Mouse (Mus musculus): ENCODE results near the gene Rnf34.
A peak's percentile ranks its signal among the peaks of the same experiment; 100 is the strongest.

The Rnf34 gene

GRCm38 (mm10) chr5:122849521-122850318, at the start of gene Rnf34:
TSS of gene Rnf34 (plus strand) at chr5:122850048.
- peak; percentile 81 for DNase-seq (ENCODE audit: low spot score)

- DNase-seq (ENCODE audit: low spot score) = no peak
Observed at GRCm38 (mm10) chr5:122800345-122801010, 49.4 kb upstream of the Rnf34 start.

- no peak for DNase-seq (ENCODE audit: low spot score)
Observed at GRCm38 (mm10) chr5:122801684-122802083, 48.2 kb upstream of the Rnf34 start.

- DNase-seq (ENCODE audit: low spot score) = no peak
Observed at GRCm38 (mm10) chr5:122802706-122803105, 47.1 kb upstream of the Rnf34 start.

- no peak for DNase-seq (ENCODE audit: low spot score)
Observed at GRCm38 (mm10) chr5:122805503-122805902, 44.3 kb upstream of the Rnf34 start.

- DNase-seq (ENCODE audit: low spot score) = no peak
Observed at GRCm38 (mm10) chr5:122811364-122812079, 38.3 kb upstream of the Rnf34 start.

GRCm38 (mm10) chr5:122812699-122813098, 37.1 kb upstream of the Rnf34 start:
- DNase-seq (ENCODE audit: low spot score) = no peak

- DNase-seq (ENCODE audit: low spot score) = peak; percentile 62
Observed at GRCm38 (mm10) chr5:122820777-122821523, 28.9 kb upstream of the Rnf34 start, which contains the start of gene Anapc5. TSS of gene Anapc5 (minus strand) at chr5:122821339.

- no peak for DNase-seq (ENCODE audit: low spot score)
Observed at GRCm38 (mm10) chr5:122821524-122821885, 28.3 kb upstream of the Rnf34 start.

- no peak for DNase-seq (ENCODE audit: low spot score)
Observed at GRCm38 (mm10) chr5:122822441-122822840, 27.4 kb upstream of the Rnf34 start.

- DNase-seq (ENCODE audit: low spot score) = no peak
Observed at GRCm38 (mm10) chr5:122823976-122824375, 25.9 kb upstream of the Rnf34 start.

- DNase-seq (ENCODE audit: low spot score) = no peak
Observed at GRCm38 (mm10) chr5:122824450-122824849, 25.4 kb upstream of the Rnf34 start.

- DNase-seq (ENCODE audit: low spot score) = no peak
Observed at GRCm38 (mm10) chr5:122825099-122825498, 24.7 kb upstream of the Rnf34 start.

GRCm38 (mm10) chr5:122832536-122832935, 17.3 kb upstream of the Rnf34 start:
- no peak for DNase-seq (ENCODE audit: low spot score)

- DNase-seq (ENCODE audit: low spot score) = no peak
Observed at GRCm38 (mm10) chr5:122832996-122833395, 16.9 kb upstream of the Rnf34 start.

- no peak for DNase-seq (ENCODE audit: low spot score)
Observed at GRCm38 (mm10) chr5:122841126-122841525, 8.7 kb upstream of the Rnf34 start.

GRCm38 (mm10) chr5:122843799-122844198, 6.0 kb upstream of the Rnf34 start:
- DNase-seq (ENCODE audit: low spot score) = no peak

- no peak for DNase-seq (ENCODE audit: low spot score)
Observed at GRCm38 (mm10) chr5:122850319-122851002, 613 bp downstream of the Rnf34 start.

- DNase-seq (ENCODE audit: low spot score) = no peak
Observed at GRCm38 (mm10) chr5:122852611-122853010, 2.8 kb downstream of the Rnf34 start.

GRCm38 (mm10) chr5:122855858-122856257, 6.0 kb downstream of the Rnf34 start:
- DNase-seq (ENCODE audit: low spot score) = no peak

- DNase-seq (ENCODE audit: low spot score) = no peak
Observed at GRCm38 (mm10) chr5:122863053-122863452, 13.2 kb downstream of the Rnf34 start.
